Mouse (Mus musculus): ENCODE results near the gene Zfp827.

GRCm38 (mm10) chr8:79060013-79060609 is 31.9 kb downstream of the Zfp827 start:
- TF ChIP-seq CTCF (IDR thresholded peaks at IDR 0.05; ENCODE audit: low read depth), result no peak
- TF ChIP-seq EP300 (optimal IDR thresholded peaks at IDR 0.05), result no peak
